Mouse (Mus musculus): ENCODE results near the gene Kif21b.

Kif21b gene

DNA sequence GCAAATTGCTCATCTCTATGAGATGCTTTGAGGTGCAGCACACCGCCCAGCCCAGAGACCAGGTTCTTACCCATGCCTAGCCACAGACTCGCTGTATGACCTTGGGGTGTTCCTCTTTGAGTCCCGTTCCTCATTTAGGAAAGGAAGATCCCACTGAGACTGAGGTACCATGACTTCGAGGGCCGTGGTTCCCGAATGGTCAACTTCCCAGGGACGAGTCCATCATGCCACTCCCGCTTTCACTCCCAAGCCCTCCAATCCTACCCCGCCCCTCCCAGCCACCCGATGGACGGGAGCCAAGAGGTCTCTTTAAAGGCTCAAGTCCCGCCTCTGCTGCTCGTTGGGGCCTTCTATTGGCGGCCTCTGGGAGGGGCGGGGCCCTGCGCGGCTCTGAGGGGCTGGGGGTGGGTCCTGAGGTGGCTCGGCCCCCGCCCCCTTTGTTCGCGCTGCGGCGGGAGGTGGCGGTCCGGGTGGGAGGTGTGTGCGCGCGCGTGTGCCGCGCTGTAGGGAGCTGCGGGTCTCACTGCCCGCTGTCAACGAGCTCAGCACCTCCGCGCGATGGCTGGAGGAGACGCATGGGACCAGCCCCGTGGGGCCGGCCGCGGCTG lies at the start of gene Kif21b:
Gene Kif21b (plus strand): TSS at position 439 of the 608 bp plus-strand sequence.
- peak; percentile 97 for DNase-seq (ENCODE audit: low read depth, low spot score)

DNA sequence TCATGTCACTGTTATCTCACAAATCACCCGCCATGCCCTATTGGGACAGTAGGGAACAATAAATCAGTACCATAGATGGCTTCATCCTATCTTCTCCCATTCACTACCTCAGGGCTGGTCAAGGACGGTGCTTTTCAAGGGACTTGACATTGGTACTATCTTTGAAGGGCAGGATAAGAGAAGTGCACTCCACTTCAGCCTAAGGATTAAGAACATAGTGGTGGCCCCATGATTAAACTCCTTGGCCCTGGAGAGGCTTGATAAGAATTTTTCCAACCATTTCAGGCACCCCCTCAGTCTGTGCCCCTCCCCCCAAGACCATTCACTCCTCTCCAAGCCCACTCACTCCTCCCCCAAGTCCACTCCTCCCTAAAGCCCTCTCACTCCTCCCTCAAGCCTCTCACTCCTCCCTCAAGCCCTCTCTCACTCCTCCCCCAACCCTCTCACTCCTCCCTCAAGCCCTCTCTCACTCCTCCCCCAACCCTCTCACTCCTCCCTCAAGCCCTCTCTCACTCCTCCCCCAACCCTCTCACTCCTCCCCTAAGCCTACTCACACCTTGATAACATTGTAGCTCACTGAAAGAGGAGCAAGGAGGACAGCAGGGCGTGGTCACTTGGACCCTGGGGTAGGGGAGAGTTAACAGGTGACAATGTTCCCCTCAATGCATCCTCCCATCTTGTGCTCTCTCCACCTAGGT lies 45.1 kb upstream of the Kif21b start:
- DNase-seq (ENCODE audit: low read depth, low spot score), result no peak

DNA sequence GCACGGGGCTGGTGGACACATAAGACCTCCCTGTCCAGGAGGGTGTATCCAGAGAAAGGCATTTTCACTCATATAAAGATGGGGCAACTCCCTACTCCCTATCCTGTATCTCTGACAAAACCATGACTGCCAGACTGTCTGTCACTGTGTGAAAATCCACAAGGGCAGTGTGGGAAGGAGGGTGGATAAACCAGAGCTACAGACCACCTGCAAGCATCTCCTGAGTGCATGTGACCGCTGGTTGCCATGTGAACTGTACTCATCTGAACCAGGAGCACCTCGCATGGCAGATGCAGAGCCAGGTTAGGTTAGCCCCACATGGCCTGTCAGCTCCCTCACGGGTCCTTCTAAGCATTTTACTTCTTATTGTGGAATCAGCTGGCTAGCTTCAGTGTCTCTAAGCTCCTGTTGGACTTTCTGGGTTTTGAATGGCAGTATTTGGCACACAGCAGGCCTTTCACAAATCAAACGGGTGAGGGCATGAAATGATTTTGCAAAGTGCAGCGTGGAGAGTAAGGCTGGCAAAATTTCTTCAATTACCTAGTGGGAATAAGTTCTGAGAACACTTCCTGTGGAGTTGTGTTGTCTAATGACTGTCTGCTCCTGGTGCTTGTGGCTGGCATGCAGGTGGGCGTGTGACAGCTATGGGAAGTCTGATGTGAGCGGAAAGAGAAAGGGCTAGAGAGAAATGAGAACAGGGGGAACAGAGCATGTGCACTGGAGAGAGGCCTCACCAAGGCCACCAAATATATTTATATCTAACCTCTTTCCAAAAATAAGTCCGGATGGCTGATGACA lies 41.6 kb upstream of the Kif21b start:
- DNase-seq (ENCODE audit: low read depth, low spot score), result peak; percentile 72

DNA sequence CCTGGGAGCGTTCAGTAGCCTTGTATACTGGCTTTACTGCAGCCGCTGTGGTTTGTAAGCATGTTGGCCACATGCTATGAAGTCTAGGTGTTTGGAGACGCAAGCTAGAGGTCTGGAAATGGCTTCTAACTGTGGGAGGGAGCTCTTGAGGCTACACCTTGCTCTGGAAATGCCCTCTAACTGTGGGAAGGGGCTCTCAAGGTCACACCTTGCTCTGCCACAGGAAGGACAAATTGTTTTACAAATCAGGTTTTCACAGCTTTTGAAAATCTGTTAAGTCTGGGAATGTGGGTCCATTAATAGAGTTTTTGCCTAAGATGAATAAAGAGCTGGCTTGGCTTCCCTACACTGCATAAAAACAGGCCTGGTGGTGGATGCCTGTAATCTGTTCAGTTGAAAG lies 37.5 kb upstream of the Kif21b start:
- DNase-seq (ENCODE audit: low read depth, low spot score), result no peak

DNA sequence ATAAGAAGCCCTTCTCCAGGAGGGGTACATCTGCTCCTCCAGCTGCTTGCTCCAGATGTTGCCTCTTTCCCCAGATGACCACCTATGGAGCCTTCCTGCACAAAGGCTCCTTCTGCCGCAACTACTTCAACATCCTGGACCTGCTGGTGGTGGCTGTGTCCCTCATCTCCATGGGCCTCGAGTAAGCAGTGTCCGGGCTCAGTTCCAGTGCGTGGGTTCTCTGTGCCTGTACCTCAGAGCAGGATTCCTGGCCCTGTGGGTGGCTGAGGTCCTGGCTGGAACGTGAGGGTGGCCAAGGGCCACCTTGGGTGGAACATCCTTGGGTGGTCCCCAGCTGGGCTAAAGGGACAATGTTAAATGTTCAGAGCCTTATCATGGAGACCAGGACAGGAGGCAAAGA lies 36.4 kb upstream of the Kif21b start:
- no peak for DNase-seq (ENCODE audit: low read depth, low spot score)

DNA sequence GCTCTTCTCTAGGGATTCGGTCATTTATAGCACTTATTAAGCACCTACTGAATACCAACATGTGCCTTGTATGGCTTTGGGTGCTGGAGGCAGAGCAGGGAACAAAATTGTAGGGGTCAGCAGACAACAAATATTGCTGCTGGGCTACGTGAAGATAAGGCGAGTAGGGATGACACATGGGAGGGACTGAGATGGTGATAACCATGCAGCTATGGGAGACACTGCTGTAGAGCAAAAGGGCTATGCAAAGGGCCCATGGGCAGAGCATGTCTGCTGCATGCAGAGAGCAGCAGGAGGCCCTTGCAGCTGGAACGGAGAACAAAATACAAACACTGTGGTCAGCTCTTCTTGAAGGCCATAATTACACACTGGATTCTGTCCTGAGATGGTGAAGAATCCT lies 29.1 kb upstream of the Kif21b start:
- DNase-seq (ENCODE audit: low read depth, low spot score), result no peak

DNA sequence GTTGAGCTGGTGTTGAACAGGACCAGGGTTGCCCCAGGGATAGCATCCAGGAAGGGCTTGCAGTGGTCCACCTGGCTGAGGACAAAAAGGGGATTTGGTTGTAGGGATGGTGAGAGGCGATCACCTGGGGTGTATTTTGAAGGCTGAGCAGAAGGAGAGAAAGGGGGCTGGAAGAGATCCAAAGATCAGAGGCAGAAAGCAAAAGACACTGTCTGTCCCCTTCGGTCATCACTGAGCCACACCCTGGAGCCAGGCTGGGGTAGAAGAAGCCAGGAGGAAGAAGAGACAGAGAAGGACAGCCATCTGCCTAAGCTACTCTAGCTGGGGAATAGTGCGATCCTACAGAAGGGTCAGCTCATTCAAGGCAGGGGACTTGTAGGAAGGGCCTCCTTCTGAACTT lies 28.6 kb upstream of the Kif21b start:
- no peak for DNase-seq (ENCODE audit: low read depth, low spot score)

DNA sequence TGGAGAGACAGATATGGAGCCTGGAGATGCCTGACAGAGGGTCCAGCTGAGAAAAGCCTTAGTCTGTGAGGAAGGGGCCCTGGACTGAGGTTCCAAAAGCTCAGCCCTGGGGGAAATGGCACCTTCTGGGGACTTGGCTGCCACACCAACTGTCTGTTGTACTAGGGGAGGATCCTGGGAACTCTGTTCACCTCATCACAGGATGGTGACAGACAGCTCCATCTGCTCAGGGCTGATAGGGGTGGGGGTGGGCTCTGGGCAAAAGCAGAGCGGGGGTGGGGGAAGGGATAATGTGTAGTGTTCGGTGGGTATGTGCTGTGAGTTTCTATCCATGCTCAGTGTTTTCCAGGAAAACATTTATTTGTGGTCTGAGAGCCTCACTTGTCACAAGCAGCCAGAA lies 28.2 kb upstream of the Kif21b start:
- peak; percentile 39 for DNase-seq (ENCODE audit: low read depth, low spot score)

DNA sequence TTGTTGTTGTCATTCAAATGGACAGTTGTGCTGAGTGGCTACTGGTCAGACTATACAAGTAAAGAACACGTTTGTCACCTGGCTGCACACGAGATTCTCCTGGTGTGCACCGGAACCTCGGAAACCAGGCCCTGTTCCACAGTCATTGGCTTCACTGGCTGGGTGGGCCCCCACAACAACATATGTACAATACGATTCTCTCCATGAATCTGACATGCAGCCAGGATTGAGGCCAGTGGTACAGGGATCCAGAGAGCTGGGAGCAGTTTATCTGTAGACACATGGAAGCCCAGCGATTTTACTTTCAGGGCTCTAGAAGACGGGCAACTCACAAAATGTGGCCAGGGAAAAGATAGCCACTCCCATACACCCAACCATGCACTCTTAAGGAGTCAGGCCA lies 27.5 kb upstream of the Kif21b start:
- DNase-seq (ENCODE audit: low read depth, low spot score), result no peak

DNA sequence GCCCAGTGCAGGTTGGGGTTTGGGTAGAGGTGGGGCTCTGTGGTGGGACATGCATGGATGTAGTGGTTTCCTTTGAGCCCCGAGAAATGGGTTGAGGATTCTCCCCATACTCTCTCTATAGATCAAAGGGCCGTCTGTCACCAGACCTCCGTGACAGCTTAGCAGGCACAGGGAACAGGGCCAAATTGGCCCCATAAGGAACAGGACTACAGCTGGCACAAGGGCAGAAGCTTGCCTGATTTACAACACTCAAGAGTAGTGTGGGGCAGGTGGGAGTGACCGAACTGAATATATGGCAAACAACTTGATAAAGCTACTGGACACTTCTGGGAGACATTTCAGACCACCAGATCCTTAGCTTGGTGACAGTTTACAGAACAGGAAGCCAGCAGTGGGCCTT lies 26.4 kb upstream of the Kif21b start:
- DNase-seq (ENCODE audit: low read depth, low spot score), result no peak

DNA sequence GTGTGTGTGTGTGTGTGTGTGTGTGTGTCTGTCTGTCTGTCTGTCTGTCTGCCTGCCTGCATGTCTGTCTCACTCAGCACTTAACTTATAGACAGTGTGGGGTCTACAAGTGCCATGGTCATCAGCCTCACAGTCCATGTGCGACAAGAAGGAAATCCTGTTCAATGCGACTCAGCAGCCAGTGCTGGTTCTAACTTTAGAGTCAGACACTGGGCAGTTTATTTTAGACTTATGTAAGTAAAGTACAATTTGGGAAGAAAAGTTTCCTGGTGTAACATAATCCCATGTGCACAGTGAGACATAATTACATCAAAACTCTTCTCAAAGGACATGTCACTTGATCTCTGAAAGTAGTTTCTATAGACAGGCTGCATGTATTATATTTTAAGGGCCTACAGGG lies 21.7 kb upstream of the Kif21b start:
- DNase-seq (ENCODE audit: low read depth, low spot score), result no peak

DNA sequence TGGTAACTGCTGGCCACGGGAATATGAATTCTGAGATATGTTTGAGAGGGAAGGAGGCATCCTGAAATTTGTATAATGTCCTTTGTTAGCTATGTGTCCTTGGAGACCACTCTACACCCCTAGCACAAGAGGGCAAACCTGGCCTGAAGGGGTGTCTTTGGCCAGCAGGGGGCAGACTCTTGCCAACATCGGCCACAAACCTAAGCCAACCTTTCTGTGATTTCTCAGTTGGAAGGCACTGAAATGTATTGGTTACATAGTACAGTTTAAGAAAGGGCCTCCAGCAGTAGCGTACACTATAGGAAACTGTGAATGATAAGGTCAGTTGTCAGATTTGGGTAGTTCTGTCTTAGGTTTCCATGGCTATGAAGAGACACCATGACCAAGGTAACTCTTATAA lies 15.0 kb upstream of the Kif21b start:
- DNase-seq (ENCODE audit: low read depth, low spot score), result peak; percentile 79

DNA sequence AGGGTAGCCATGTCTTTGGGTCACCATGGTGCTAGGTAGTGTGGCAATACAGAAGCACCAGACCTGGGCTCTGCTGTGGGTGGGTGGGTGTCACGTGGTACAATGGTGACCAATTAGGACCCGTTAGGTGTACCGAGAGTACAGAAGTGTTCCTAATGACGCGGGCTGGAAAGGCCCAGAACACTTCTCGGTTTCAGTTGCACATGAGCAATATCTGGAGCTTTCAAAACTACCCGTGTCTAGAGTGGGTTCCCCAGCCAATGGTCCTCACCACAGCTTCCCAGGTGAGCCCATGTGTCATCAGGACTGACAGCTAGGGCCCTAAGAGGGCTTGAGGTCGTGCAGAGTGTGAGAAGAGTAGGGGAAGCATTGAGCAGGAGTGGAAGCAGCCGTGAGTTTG lies 14.1 kb upstream of the Kif21b start:
- no peak for DNase-seq (ENCODE audit: low read depth, low spot score)

DNA sequence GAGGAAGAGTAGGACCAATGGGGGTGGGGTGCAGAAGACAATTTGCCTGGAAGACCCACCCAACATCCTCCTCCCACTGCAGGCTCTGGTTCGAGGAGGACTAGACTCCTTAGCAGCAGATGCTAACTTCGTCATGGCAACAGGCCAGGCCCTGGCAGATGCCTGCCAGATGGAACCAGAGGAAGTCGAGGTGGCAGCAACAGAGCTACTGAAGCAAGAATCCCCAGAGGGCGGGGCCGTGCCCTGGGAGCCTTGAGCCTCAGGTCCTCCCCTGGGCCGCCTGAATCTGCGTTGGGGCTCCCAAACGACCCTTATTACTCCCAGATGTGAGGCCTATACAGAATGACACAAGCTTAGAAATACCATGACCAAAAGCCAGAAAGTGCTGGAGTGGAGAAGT lies 12.3 kb upstream of the Kif21b start:
- peak; percentile 88 for DNase-seq (ENCODE audit: low read depth, low spot score)

DNA sequence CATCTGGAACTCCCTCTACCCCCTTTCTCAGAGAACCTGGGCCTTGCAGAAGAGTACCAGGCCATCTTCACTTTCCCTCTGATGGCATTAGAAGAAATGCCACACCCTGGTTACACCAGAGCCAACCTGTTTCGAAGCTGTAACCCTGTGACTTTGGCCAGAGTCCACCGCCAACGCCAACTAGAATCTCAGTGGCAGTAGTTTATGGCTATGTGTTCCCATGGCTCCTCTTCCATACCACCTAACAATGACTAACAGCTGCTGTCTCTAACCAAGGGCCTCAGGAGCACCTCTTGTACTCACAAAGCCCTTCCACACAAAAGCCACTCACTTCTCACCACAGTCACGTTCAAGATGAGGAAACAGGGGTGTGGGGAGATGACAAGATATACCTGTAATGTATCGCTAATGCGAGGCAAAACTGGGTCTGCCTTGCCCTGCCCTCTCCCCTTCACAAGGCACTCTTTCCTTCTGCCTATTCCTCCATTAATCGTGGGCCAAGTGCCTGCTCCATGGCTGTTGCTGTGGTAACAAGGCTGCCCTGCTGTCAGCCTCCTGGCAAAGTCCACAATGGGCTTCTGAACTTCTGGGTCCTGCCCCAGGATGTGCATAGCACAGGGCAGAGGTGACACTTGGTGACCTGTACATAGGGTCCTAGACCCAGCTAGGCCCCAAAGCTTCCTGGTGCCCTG lies 11.5 kb upstream of the Kif21b start:
- DNase-seq (ENCODE audit: low read depth, low spot score), result no peak

DNA sequence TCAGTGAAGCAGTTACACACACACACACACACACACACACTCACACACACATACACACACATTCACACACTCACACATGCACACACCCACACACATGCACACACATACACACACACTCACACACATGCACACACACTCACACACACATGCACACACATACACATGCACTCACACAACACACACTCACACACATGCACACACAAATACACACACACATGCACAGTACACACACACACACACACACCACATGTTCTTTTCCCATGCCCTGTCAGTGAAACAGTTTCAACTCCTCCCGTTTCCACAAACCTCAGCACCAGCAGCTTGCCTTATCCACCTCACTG lies 11.0 kb upstream of the Kif21b start:
- no peak for DNase-seq (ENCODE audit: low read depth, low spot score)

DNA sequence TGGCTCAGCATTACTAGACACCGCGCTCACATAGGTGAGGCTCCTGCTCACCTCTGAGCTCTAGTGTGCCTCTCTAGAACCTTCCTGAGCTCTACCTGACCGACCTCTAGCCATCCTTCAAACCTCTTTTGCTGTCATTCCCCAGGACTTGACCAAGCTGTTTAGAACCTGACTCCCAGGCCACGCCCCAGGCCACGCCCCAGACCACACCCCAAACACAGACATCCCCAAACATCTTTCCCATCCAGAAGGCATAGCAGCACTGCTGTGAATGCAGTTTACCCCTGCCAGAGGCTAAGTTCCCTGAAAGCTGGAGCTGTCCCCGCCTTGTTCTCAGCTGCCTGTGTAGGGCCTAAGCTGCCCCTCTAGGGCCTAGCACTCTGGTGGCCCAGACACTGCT lies 10.4 kb upstream of the Kif21b start:
- DNase-seq (ENCODE audit: low read depth, low spot score), result no peak

DNA sequence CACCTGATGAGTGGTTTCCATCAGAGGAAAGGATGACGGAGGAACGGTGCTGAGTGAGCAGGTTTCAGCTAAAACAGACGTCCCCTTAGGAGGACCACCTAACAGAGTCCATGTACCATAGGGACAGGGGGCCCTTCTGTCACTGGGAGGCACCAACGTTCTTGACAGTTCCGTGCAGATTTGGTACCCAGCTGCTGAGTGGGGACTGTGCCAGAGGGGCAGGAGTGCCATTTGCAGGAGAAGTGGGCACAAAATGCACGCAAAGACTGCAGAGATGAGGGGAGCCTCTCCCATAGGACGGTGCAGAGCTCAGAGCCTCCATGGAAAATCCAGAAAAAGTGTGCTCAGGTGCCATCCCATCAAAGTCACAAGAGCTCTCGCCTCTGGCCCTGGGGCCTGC lies 9.2 kb upstream of the Kif21b start:
- no peak for DNase-seq (ENCODE audit: low read depth, low spot score)

DNA sequence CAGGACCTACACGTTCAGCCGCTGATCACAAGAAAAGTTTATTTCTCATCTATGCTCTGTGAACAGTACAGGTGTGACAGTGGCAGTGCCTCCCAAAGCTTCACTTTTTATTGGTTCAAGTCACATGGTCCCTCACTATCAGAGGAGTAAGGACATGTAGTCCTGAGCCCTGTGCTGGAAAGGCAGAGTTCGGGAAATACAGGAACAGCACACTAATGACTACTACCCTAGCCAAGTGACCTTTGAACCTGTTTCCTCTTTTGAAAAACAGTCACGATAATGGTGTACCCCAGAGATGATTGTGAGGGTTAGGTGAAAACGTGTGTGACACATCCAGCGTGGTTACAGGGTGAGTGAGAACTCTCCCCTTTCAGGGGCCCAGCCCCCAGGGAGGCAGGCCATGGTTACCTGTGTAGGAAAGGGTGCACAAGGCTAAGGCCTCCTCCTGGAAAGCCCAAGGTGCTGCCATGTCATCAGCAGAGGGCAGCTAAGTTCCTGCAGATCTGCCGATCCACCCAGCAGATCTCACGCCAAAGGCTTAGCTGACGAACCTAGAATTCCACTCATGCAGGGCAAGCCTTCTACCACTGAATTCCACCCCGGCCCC lies 4.9 kb upstream of the Kif21b start:
- DNase-seq (ENCODE audit: low read depth, low spot score), result no peak

DNA sequence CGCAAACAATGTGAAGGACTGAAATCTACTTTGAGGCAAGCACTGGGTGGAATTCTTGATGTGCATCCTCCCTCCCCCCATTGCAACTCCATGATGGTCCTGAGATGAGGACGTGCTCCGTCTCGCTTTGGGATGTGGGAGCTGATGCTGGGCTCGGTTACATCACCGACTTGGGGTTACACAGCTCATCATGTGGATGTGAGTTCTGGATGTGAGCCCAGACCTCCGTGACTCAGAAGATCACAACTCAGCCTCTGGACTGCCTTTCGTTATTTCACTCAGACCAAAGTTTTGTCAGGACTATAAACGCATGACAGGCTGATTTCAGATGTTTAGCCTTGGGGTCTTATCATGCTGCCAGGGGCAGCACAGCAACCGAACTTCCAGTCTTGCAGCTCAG lies 4.3 kb upstream of the Kif21b start:
- peak; percentile 81 for DNase-seq (ENCODE audit: low read depth, low spot score)

DNA sequence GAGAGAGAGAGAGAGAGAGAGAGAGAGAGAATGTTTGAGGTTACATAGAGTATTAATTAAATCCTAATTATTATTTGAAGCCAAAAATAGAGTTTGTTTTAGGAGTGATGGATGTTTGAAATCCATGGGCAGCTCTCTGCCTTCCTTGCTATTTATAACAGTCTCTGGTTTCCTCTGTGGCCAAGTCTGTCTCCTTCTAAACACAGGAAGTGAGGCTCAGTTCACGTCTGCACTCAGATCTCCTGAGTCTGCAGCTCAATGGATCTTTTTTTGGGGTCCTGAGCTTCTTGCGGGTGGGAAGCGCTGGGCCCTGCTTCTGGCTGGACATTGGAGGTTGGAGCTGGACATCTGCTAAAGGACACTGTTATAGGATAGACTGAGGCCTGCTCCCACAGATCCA lies 3.3 kb upstream of the Kif21b start:
- DNase-seq (ENCODE audit: low read depth, low spot score), result peak; percentile 51

DNA sequence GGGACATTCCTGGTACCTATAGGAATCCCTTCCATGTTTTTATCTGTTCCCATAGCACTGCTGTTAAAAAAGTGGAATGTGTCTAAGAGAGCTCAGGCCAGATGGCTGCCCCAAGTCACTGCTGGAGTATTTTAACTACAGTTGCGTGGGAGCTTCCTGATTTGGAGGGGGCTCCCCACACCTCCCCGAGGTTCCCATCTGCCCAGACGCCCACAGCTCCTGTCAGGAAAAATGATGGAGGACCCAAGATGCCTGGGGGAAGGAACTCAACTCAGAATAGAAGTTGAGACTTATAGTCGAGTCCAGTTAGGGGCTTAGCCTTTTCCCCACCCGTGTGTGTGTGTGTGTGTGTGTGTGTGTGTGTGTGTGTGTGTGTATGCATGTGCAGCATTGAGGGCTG lies 2.8 kb upstream of the Kif21b start:
- DNase-seq (ENCODE audit: low read depth, low spot score), result peak; percentile 89
